Mouse (Mus musculus) lung, postnatal 0 days (tissue): Measurements from ENCODE around the gene Sin3a. TPM values are rescaled to one million over a fixed set of nuclear protein-coding genes. Genes with fewer than 3 reads are reported as not detected.

ENCODE experiments used
- ATAC-seq: fragments of 200-750 bp; cut with Nextera tagmentation; 2 replicates; pipeline ENCODE4 v1.8.0; 2017; ENCODE audit warnings: moderate library complexity
- DNase-seq: peaks from one replicate; pipeline ENCODE4 v3.0.0-alpha.2; 2016; ENCODE audit warnings: low spot score
- H3K27ac ChIP-seq: fragments of 300-500 bp; sonication (generic); 2 replicates; pipeline ENCODE4 v1.5.1; 2014; ENCODE audit warnings: antibody characterized with exemption, mild to moderate bottlenecking, low read length, mixed read lengths
- H3K27me3 ChIP-seq: fragments of 300-500 bp; sonication (generic); replicated peaks from 2 replicates; pipeline ENCODE4 v1.6.1; 2014; ENCODE audit warnings: low read length, mixed read lengths; ENCODE audit not compliant: insufficient read depth
- H3K36me3 ChIP-seq: fragments of 300-500 bp; sonication (generic); 2 replicates; pipeline ENCODE4 v1.6.1; 2014; ENCODE audit warnings: low read length, mixed read lengths; ENCODE audit not compliant: insufficient read depth
- H3K4me1 ChIP-seq: fragments of 300-500 bp; sonication (generic); 2 replicates; pipeline ENCODE4 v1.6.1; 2014; ENCODE audit warnings: antibody characterized with exemption, low read depth, low read length, mixed read lengths; ENCODE audit not compliant: insufficient read depth
- H3K4me2 ChIP-seq: fragments of 300-500 bp; sonication (generic); replicated peaks from 2 replicates; pipeline ENCODE4 v1.6.1; 2014; ENCODE audit warnings: low read depth, mild to moderate bottlenecking, low read length, moderate library complexity, mixed read lengths
- H3K4me3 ChIP-seq: fragments of 300-500 bp; sonication (generic); 2 replicates; pipeline ENCODE4 v1.5.1; 2014; ENCODE audit warnings: low read depth, low read length
- H3K9ac ChIP-seq: fragments of 300-500 bp; sonication (generic); replicated peaks from 2 replicates; pipeline ENCODE4 v1.6.1; 2014; ENCODE audit warnings: low read depth, mild to moderate bottlenecking
- H3K9me3 ChIP-seq: fragments of 300-500 bp; sonication (generic); 2 replicates; pipeline ENCODE4 v1.6.1; 2016; ENCODE audit warnings: low read length, mixed read lengths
- CTCF ChIP-seq: IDR thresholded peaks from 2 replicates; pipeline ENCODE4 v1.5.1; 2016; ENCODE audit warnings: antibody characterized with exemption, mild to moderate bottlenecking
- EP300 ChIP-seq: IDR thresholded peaks from 2 replicates; pipeline ENCODE4 v1.6.1; 2016; ENCODE audit warnings: antibody characterized with exemption, mild to moderate bottlenecking, control low read depth
- WGBS: fragments of 180-500 bp; shearing (Covaris S2); extraction: QIAGEN DNeasy Blood & Tissue Kit; methylation state at CpG from one replicate; pipeline ENCODE4 v1.1.7; 2014; 5-methylcytosine and 5-hydroxymethylcytosine counted together
- polyA plus RNA-seq: library from polyadenylated mRNA; unstranded; fragments of >200 nt; fragmentation: Nextera tagmentation; extraction: Ambion mirVana; gene quantifications from 2 replicates; pipeline ENCODE4 v1.2.1, GENCODE M21; 2015

The Sin3a gene
- polyA plus RNA-seq, 1 experiment from 2014 or later: 14.3 TPM

- 0 out of 2 replicates have a peak, but pooled peaks have one; percentile 6 for ATAC-seq
- peaks cover 14% of the 10 kb centered on the region; the same call in 1 of the 2 replicates for H3K36me3 ChIP-seq
These were observed 67.7 kb downstream of the Sin3a start for GRCm38 (mm10) chr9:57139571-57139970.

GRCm38 (mm10) chr9:57141417-57142353 is 69.8 kb downstream of the Sin3a start:
- DNase-seq (no peak), ATAC-seq (no peak)
- Histone ChIP-seq H3K4me1 (no peaks in the 10 kb centered on the region), H3K27me3 (no peaks in the 10 kb centered on the region), H3K9ac (no peak overlapping the region), H3K4me2 (no peak overlapping the region), H3K4me3 (no peak overlapping the region), H3K9me3 (no peaks in the 10 kb centered on the region), H3K36me3 (peaks cover 4% of the 10 kb centered on the region; the same call in 1 of the 2 replicates), H3K27ac (no peak overlapping the region)
- 87% methylated on average over 17 of the region's 17 CpGs for WGBS
- TF ChIP-seq EP300: no peak
- TF ChIP-seq CTCF: no peak

More at GRCm38 (mm10) chr9:57139571-57139970, 67.7 kb downstream of the Sin3a start:
- no peaks in the 10 kb centered on the region for H3K9me3 ChIP-seq
- no peak overlapping the region for H3K4me3 ChIP-seq
- no peak overlapping the region for H3K27ac ChIP-seq
- H3K4me2 ChIP-seq: no peak overlapping the region
- no peaks in the 10 kb centered on the region for H3K27me3 ChIP-seq
- no peak overlapping the region for H3K9ac ChIP-seq
- WGBS: 91% methylated on average over 5 of the region's 5 CpGs
- no peaks in the 10 kb centered on the region for H3K4me1 ChIP-seq
- DNase-seq: no peak
- TF ChIP-seq CTCF (no peak), EP300 (no peak)

GRCm38 (mm10) chr9:57143212-57143611 is 71.4 kb downstream of the Sin3a start:
- no peak for DNase-seq
- TF ChIP-seq EP300 (no peak), CTCF (no peak)
- no peak for ATAC-seq
- WGBS: 84% methylated on average over 11 of the region's 11 CpGs
- no peaks in the 10 kb centered on the region for H3K36me3 ChIP-seq
- no peak overlapping the region for H3K4me3 ChIP-seq
- peaks cover 8% of the 10 kb centered on the region; the same call in 1 of the 2 replicates for H3K4me1 ChIP-seq
- no peak overlapping the region for H3K4me2 ChIP-seq
- H3K9me3 ChIP-seq: no peaks in the 10 kb centered on the region
- no peaks in the 10 kb centered on the region for H3K27me3 ChIP-seq
- no peak overlapping the region for H3K9ac ChIP-seq
- H3K27ac ChIP-seq: no peak overlapping the region

GRCm38 (mm10) chr9:57144830-57145229 is 73.0 kb downstream of the Sin3a start:
- Histone ChIP-seq H3K36me3 (no peaks in the 10 kb centered on the region), H3K9ac (no peak overlapping the region), H3K27me3 (no peaks in the 10 kb centered on the region), H3K27ac (no peak overlapping the region), H3K4me2 (no peak overlapping the region), H3K4me3 (no peak overlapping the region), H3K4me1 (peaks cover 8% of the 10 kb centered on the region; the same call in 1 of the 2 replicates), H3K9me3 (no peaks in the 10 kb centered on the region)
- no peak for TF ChIP-seq EP300
- TF ChIP-seq CTCF: no peak
- WGBS: 84% methylated on average over 8 of the region's 8 CpGs
- no peak for ATAC-seq
- DNase-seq: no peak

- WGBS: 84% methylated on average over 17 of the region's 17 CpGs
- ATAC-seq: no peak
- Histone ChIP-seq H3K4me1 (peaks cover 8% of the 10 kb centered on the region; the same call in 1 of the 2 replicates), H3K27ac (no peak overlapping the region), H3K27me3 (no peaks in the 10 kb centered on the region), H3K4me2 (no peak overlapping the region), H3K9me3 (no peaks in the 10 kb centered on the region), H3K36me3 (no peaks in the 10 kb centered on the region), H3K9ac (no peak overlapping the region), H3K4me3 (no peak overlapping the region)
- no peak for DNase-seq
- TF ChIP-seq EP300: no peak
- no peak for TF ChIP-seq CTCF
These were observed 74.7 kb downstream of the Sin3a start for GRCm38 (mm10) chr9:57146451-57147066.
